Mouse (Mus musculus) intestine, postnatal 0 days (tissue): ENCODE data around the gene Dhrs7. TPM values are rescaled to one million over a fixed set of nuclear protein-coding genes. Genes with fewer than 3 reads are reported as not detected.

Source experiments
- ATAC-seq: fragments of 200-750 bp; cut with Nextera tagmentation; 2 replicates; pipeline ENCODE4 v1.8.0; 2017; ENCODE audit warnings: mild to moderate bottlenecking, moderate TSS enrichment, moderate library complexity
- H3K27ac ChIP-seq: fragments of 300-500 bp; sonication (generic); 2 replicates; pipeline ENCODE4 v1.5.1; 2014; ENCODE audit warnings: mild to moderate bottlenecking, low read depth, low read length, moderate library complexity
- H3K27me3 ChIP-seq: fragments of 300-500 bp; sonication (generic); replicated peaks from 2 replicates; pipeline ENCODE4 v1.6.1; 2014; ENCODE audit warnings: low read length, mixed read lengths; ENCODE audit not compliant: control insufficient read depth, insufficient read depth
- H3K36me3 ChIP-seq: fragments of 300-500 bp; sonication (generic); 2 replicates; pipeline ENCODE4 v1.6.1; 2014; ENCODE audit warnings: mild to moderate bottlenecking, moderate library complexity; ENCODE audit not compliant: control insufficient read depth, insufficient read depth
- H3K4me1 ChIP-seq: fragments of 300-500 bp; sonication (generic); replicated peaks from 2 replicates; pipeline ENCODE4 v1.6.1; 2014; ENCODE audit warnings: antibody characterized with exemption, low read length, mixed read lengths; ENCODE audit not compliant: control insufficient read depth, insufficient read depth
- H3K4me2 ChIP-seq: fragments of 300-500 bp; sonication (generic); replicated peaks from 2 replicates; pipeline ENCODE4 v1.6.1; 2014; ENCODE audit warnings: low read depth, mild to moderate bottlenecking, moderate library complexity
- H3K4me3 ChIP-seq: fragments of 300-500 bp; sonication (generic); 2 replicates; pipeline ENCODE4 v1.5.1; 2014; ENCODE audit warnings: low read depth, low read length
- H3K9ac ChIP-seq: fragments of 300-500 bp; sonication (generic); 2 replicates; pipeline ENCODE4 v1.6.1; 2014; ENCODE audit warnings: mild to moderate bottlenecking, low read depth, low read length
- H3K9me3 ChIP-seq: fragments of 300-500 bp; sonication (generic); 2 replicates; pipeline ENCODE4 v1.6.1; 2016; ENCODE audit warnings: mixed run types; ENCODE audit not compliant: control insufficient read depth
- CTCF ChIP-seq: sonication (generic); IDR thresholded peaks from 2 replicates; pipeline ENCODE4 v1.5.1; 2016; ENCODE audit warnings: low read depth, mild to moderate bottlenecking, control low read depth, antibody characterized with exemption, moderate library complexity
- WGBS: fragments of 180-500 bp; shearing (Covaris S2); extraction: QIAGEN DNeasy Blood & Tissue Kit; methylation state at CpG from one replicate; pipeline ENCODE4 v1.1.7; 2014; 5-methylcytosine and 5-hydroxymethylcytosine counted together
- polyA plus RNA-seq: library from polyadenylated mRNA; unstranded; fragments of >200 nt; fragmentation: Nextera tagmentation; extraction: Ambion mirVana; gene quantifications from 2 replicates; pipeline ENCODE4 v1.2.1, GENCODE M21; 2015

Dhrs7 gene
- polyA plus RNA-seq, 1 experiment from 2014 or later, result 79.3 TPM

- no peak overlapping the region for H3K4me3 ChIP-seq
- no peaks in the 10 kb centered on the region for H3K36me3 ChIP-seq
- WGBS, result 56% methylated on average over 3 of the region's 3 CpGs
- ATAC-seq, result no peak
- no peaks in the 10 kb centered on the region for H3K27me3 ChIP-seq
- no peaks in the 10 kb centered on the region for H3K9me3 ChIP-seq
- no peaks in the 10 kb centered on the region for H3K4me1 ChIP-seq
- H3K27ac ChIP-seq, result no peak overlapping the region
- H3K4me2 ChIP-seq, result no peak overlapping the region
- no peak for TF ChIP-seq CTCF
- H3K9ac ChIP-seq, result no peak overlapping the region
Measured at GRCm38 (mm10) chr12:72638025-72638424, 26.7 kb downstream of the Dhrs7 start.

- H3K4me2 ChIP-seq, result no peak overlapping the region
- H3K4me1 ChIP-seq, result no peaks in the 10 kb centered on the region
- H3K9me3 ChIP-seq, result no peaks in the 10 kb centered on the region
- H3K27me3 ChIP-seq, result no peaks in the 10 kb centered on the region
- H3K4me3 ChIP-seq, result no peak overlapping the region
- H3K27ac ChIP-seq, result no peak overlapping the region
- no peak for ATAC-seq
- H3K36me3 ChIP-seq, result no peaks in the 10 kb centered on the region
- no peak overlapping the region for H3K9ac ChIP-seq
- TF ChIP-seq CTCF, result no peak
- WGBS, result 84% methylated on average over 7 of the region's 7 CpGs
Measured at GRCm38 (mm10) chr12:72628751-72629150, 36.0 kb downstream of the Dhrs7 start.

- WGBS, result 73% methylated on average over 5 of the region's 5 CpGs
- no peak for TF ChIP-seq CTCF
- Histone ChIP-seq H3K27ac (no peak overlapping the region), H3K4me1 (no peaks in the 10 kb centered on the region), H3K9ac (no peak overlapping the region), H3K4me3 (no peak overlapping the region), H3K27me3 (no peaks in the 10 kb centered on the region), H3K4me2 (no peak overlapping the region), H3K36me3 (no peaks in the 10 kb centered on the region), H3K9me3 (no peaks in the 10 kb centered on the region)
- ATAC-seq, result no peak
Measured at GRCm38 (mm10) chr12:72622853-72623496, 41.7 kb downstream of the Dhrs7 start.

- no peak for TF ChIP-seq CTCF
- no peak overlapping the region for H3K9ac ChIP-seq
Measured at GRCm38 (mm10) chr12:72621441-72621840, 43.3 kb downstream of the Dhrs7 start.

GRCm38 (mm10) chr12:72620856-72621255 lies 43.9 kb downstream of the Dhrs7 start:
- no peak overlapping the region for H3K9ac ChIP-seq
- H3K4me1 ChIP-seq, result no peaks in the 10 kb centered on the region
- no peaks in the 10 kb centered on the region for H3K27me3 ChIP-seq
- H3K36me3 ChIP-seq, result no peaks in the 10 kb centered on the region
- TF ChIP-seq CTCF, result no peak
- no peak overlapping the region for H3K4me2 ChIP-seq
- no peaks in the 10 kb centered on the region for H3K9me3 ChIP-seq
- WGBS, result 93% methylated on average over 7 of the region's 7 CpGs
- H3K4me3 ChIP-seq, result no peak overlapping the region
- no peak for ATAC-seq
- no peak overlapping the region for H3K27ac ChIP-seq

More at GRCm38 (mm10) chr12:72621441-72621840, 43.3 kb downstream of the Dhrs7 start:
- 78% methylated on average over 1 of the region's 1 CpGs for WGBS
- H3K36me3 ChIP-seq, result no peaks in the 10 kb centered on the region
- H3K4me3 ChIP-seq, result no peak overlapping the region
- no peak for ATAC-seq
- no peak overlapping the region for H3K27ac ChIP-seq
- H3K9me3 ChIP-seq, result no peaks in the 10 kb centered on the region
- no peak overlapping the region for H3K4me2 ChIP-seq
- H3K4me1 ChIP-seq, result no peaks in the 10 kb centered on the region
- no peaks in the 10 kb centered on the region for H3K27me3 ChIP-seq

GRCm38 (mm10) chr12:72612053-72612452 lies 52.7 kb downstream of the Dhrs7 start:
- 88% methylated on average over 3 of the region's 3 CpGs for whole genome bisulfite sequencing
- Histone ChIP-seq H3K27ac (no peak overlapping the region), H3K9ac (no peak overlapping the region), H3K4me3 (no peak overlapping the region), H3K4me1 (no peaks in the 10 kb centered on the region), H3K36me3 (no peaks in the 10 kb centered on the region), H3K9me3 (no peaks in the 10 kb centered on the region), H3K4me2 (no peak overlapping the region), H3K27me3 (no peaks in the 10 kb centered on the region)
- no peak for ATAC-seq
- TF ChIP-seq CTCF, result no peak

Other genes starting within 250 kb of the Dhrs7 start
- 0.05 and 0.14 TPM in 2 replicates for gene Lrrc9, start 223.0 kb downstream of the Dhrs7 start, polyA plus RNA-seq
- gene Pcnx4, start 128.5 kb downstream of the Dhrs7 start, polyA plus RNA-seq, result 2.8 and 2.9 TPM in 2 replicates
- gene Gm4756, start 15.2 kb downstream of the Dhrs7 start, polyA plus RNA-seq, result not detected in 2 replicates
- gene Ppm1a, start 92.5 kb upstream of the Dhrs7 start, polyA plus RNA-seq, result 73.1 and 73.8 TPM in 2 replicates